Mouse (Mus musculus) MEL (cell line): ENCODE data around the gene Fbxo2. TPM values are rescaled to one million over a fixed set of nuclear protein-coding genes. Genes with fewer than 3 reads are reported as not detected.
A peak's percentile ranks its signal among the peaks of the same experiment; 100 is the strongest.

Experiments used
- DNase-seq: peaks from one replicate; pipeline ENCODE4 v3.0.0; 2011; ENCODE audit warnings: low read depth, low spot score
- H3K27ac ChIP-seq: 2 replicates; pipeline ENCODE4 v1.5.1; 2012; ENCODE audit warnings: low read depth, mild to moderate bottlenecking, control low read depth, low read length, moderate library complexity; ENCODE audit not compliant: control insufficient read depth
- H3K27me3 ChIP-seq, 2 experiments: fragments of 150-350 bp in 1 of 2; sonication (generic) in 1 of 2; 2 replicates each; pipeline ENCODE4 v1.6.1; 2012; ENCODE audit warnings: low read length in 2 of 2, mild to moderate bottlenecking in 2 of 2, improper control_type of control experiment in 1 of 2, moderate library complexity in 1 of 2; ENCODE audit not compliant: insufficient read depth in 2 of 2, control insufficient read depth in 1 of 2
- H3K36me3 ChIP-seq, 2 experiments: 2 replicates each; pipeline ENCODE4 v1.6.1; 2012 to 2014; ENCODE audit warnings: low read length in 2 of 2, improper control_type of control experiment in 1 of 2, inconsistent platforms in 1 of 2, mild to moderate bottlenecking in 1 of 2; ENCODE audit not compliant: insufficient read depth in 2 of 2, control insufficient read depth in 1 of 2
- H3K4me1 ChIP-seq, 2 experiments: fragments of 150-350 bp in 1 of 2; sonication (generic) in 1 of 2; 2 replicates each; pipeline ENCODE4 v1.6.1; 2012; ENCODE audit warnings: low read length in 2 of 2, improper control_type of control experiment in 1 of 2, mild to moderate bottlenecking in 1 of 2; ENCODE audit not compliant: insufficient read depth in 2 of 2, control insufficient read depth in 1 of 2
- H3K4me3 ChIP-seq, 2 experiments: fragments of 150-350 bp in 1 of 2; sonication (generic) in 1 of 2; 2 replicates each; pipeline ENCODE4 v1.5.1; 2012; ENCODE audit warnings: low read depth in 2 of 2, low read length in 2 of 2, mild to moderate bottlenecking in 2 of 2, moderate library complexity in 2 of 2, control low read depth in 1 of 2, improper control_type of control experiment in 1 of 2; ENCODE audit not compliant: control insufficient read depth in 1 of 2, insufficient read depth in 1 of 2
- H3K79me2 ChIP-seq: 2 replicates; pipeline ENCODE4 v1.6.1; 2012; ENCODE audit warnings: mild to moderate bottlenecking, low read length, moderate library complexity; ENCODE audit not compliant: control insufficient read depth, poor library complexity, insufficient read depth
- H3K9ac ChIP-seq: 2 replicates; pipeline ENCODE4 v1.6.1; 2012; ENCODE audit warnings: low read depth, mild to moderate bottlenecking, control low read depth, low read length, moderate library complexity; ENCODE audit not compliant: control insufficient read depth, poor library complexity, severe bottlenecking
- H3K9me3 ChIP-seq: fragments of 150-350 bp; sonication (generic); replicated peaks from 2 replicates; pipeline ENCODE4 v1.6.1; 2012; ENCODE audit warnings: mild to moderate bottlenecking, low read length, improper control_type of control experiment, moderate library complexity; ENCODE audit not compliant: insufficient read depth
- BHLHE40 ChIP-seq: IDR thresholded peaks from 2 replicates; pipeline ENCODE4 v1.6.1; 2012; ENCODE audit warnings: low read depth, mild to moderate bottlenecking, inconsistent platforms, low read length, improper control_type of control experiment, borderline replicate concordance
- CHD1 ChIP-seq: IDR thresholded peaks from 2 replicates; pipeline ENCODE4 v1.6.1; 2012; ENCODE audit warnings: low read depth, mild to moderate bottlenecking, inconsistent platforms, low read length, improper control_type of control experiment
- CHD2 ChIP-seq: IDR thresholded peaks from 2 replicates; pipeline ENCODE4 v1.6.1; 2011; ENCODE audit warnings: low read length, improper control_type of control experiment
- CTCF ChIP-seq, 3 experiments: IDR thresholded peaks in 2 of 3; conservative IDR thresholded peaks in 1 of 3; 2 replicates each; pipeline ENCODE4 v1.5.1; 2011 to 2012; ENCODE audit warnings: low read length in 3 of 3, low read depth in 2 of 3, mild to moderate bottlenecking in 2 of 3, improper control_type of control experiment in 1 of 3, inconsistent platforms in 1 of 3, mixed read lengths in 1 of 3, moderate library complexity in 1 of 3; ENCODE audit not compliant: control insufficient read depth in 1 of 3, insufficient read depth in 1 of 3, poor library complexity in 1 of 3, severe bottlenecking in 1 of 3
- EP300 ChIP-seq, 2 experiments: IDR thresholded peaks; 2 replicates each; pipeline ENCODE4 v1.6.1; 2011; ENCODE audit warnings: improper control_type of control experiment in 2 of 2, low read length in 2 of 2, low read depth in 1 of 2, mild to moderate bottlenecking in 1 of 2
- ETS1 ChIP-seq: IDR thresholded peaks from 2 replicates; pipeline ENCODE4 v1.6.1; 2012; ENCODE audit warnings: low read depth, mild to moderate bottlenecking, inconsistent platforms, low read length, improper control_type of control experiment, moderate library complexity
- GATA1 ChIP-seq: IDR thresholded peaks from 2 replicates; pipeline ENCODE4 v1.6.1; 2011; ENCODE audit warnings: low read depth, low read length, improper control_type of control experiment
- MAX ChIP-seq: IDR thresholded peaks from 2 replicates; pipeline ENCODE4 v1.6.1; 2011; ENCODE audit warnings: low read length, improper control_type of control experiment
- MEF2A ChIP-seq: IDR thresholded peaks from 2 replicates; pipeline ENCODE4 v1.6.1; 2014; ENCODE audit warnings: low read depth, mild to moderate bottlenecking, inconsistent platforms, low read length, improper control_type of control experiment; ENCODE audit not compliant: poor library complexity, insufficient replicate concordance, severe bottlenecking; ENCODE audit errors: extremely low read depth
- MYB ChIP-seq: IDR thresholded peaks from 2 replicates; pipeline ENCODE4 v1.6.1; 2011; ENCODE audit warnings: mild to moderate bottlenecking, low read depth, low read length, improper control_type of control experiment
- NRF1 ChIP-seq: IDR thresholded peaks from 2 replicates; pipeline ENCODE4 v1.6.1; 2014; ENCODE audit warnings: low read depth, mild to moderate bottlenecking, inconsistent platforms, low read length, improper control_type of control experiment, moderate library complexity; ENCODE audit not compliant: poor library complexity, insufficient read depth, severe bottlenecking
- POLR2A ChIP-seq, 2 experiments: IDR thresholded peaks; 2 replicates each; pipeline ENCODE4 v1.6.1; 2011 to 2012; ENCODE audit warnings: low read length in 2 of 2, mild to moderate bottlenecking in 2 of 2, control low read depth in 1 of 2, improper control_type of control experiment in 1 of 2, low read depth in 1 of 2, moderate library complexity in 1 of 2; ENCODE audit not compliant: control insufficient read depth in 1 of 2, insufficient read depth in 1 of 2, poor library complexity in 1 of 2
- TAL1 ChIP-seq: IDR thresholded peaks from 2 replicates; pipeline ENCODE4 v1.6.1; 2012; ENCODE audit warnings: mild to moderate bottlenecking, inconsistent platforms, low read length, moderate library complexity, mixed read lengths
- UBTF ChIP-seq: IDR thresholded peaks from 2 replicates; pipeline ENCODE4 v1.6.1; 2012; ENCODE audit warnings: low read depth, mild to moderate bottlenecking, inconsistent platforms, low read length, improper control_type of control experiment, moderate library complexity, borderline replicate concordance; ENCODE audit not compliant: insufficient read depth
- USF1 ChIP-seq: IDR thresholded peaks from 2 replicates; pipeline ENCODE4 v1.6.1; 2014; ENCODE audit warnings: low read depth, mild to moderate bottlenecking, inconsistent platforms, low read length, improper control_type of control experiment, moderate library complexity
- USF2 ChIP-seq, 2 experiments: IDR thresholded peaks; 2 replicates each; pipeline ENCODE4 v1.6.1; 2011 to 2012; ENCODE audit warnings: improper control_type of control experiment in 2 of 2, low read length in 2 of 2, borderline replicate concordance in 1 of 2, inconsistent platforms in 1 of 2, low read depth in 1 of 2, mild to moderate bottlenecking in 1 of 2; ENCODE audit not compliant: insufficient read depth in 1 of 2
- ZC3H11A ChIP-seq: IDR thresholded peaks from 2 replicates; pipeline ENCODE4 v1.6.1; 2012; ENCODE audit warnings: low read depth, mild to moderate bottlenecking, inconsistent platforms, low read length, improper control_type of control experiment
- ZKSCAN1 ChIP-seq: IDR thresholded peaks from 2 replicates; pipeline ENCODE4 v1.6.1; 2012; ENCODE audit warnings: low read depth, mild to moderate bottlenecking, inconsistent platforms, low read length, improper control_type of control experiment, moderate library complexity
- polyA plus RNA-seq, 2 experiments: library from polyadenylated mRNA; stranded (reverse) in 1 of 2; unstranded in 1 of 2; fragments of >175 nt in 1 of 2; fragments of >200 nt in 1 of 2; gene quantifications; 2 replicates each; pipeline versions ENCODE4 v1.2.1 to v1.2.4; 2012; ENCODE audit warnings: low replicate concordance in 2 of 2, low read depth in 1 of 2; ENCODE audit not compliant: insufficient read length in 2 of 2, insufficient read depth in 1 of 2, missing spikeins in 1 of 2
- total RNA-seq: library from RNA; depleted of rRNA; stranded (reverse); fragments of 300-350 nt; gene quantifications from 2 replicates; pipeline ENCODE4 v1.2.3, GENCODE M21; 2012; rRNA removed

Fbxo2 gene
- total RNA-seq (0.35 and 0.46 TPM in 2 replicates), polyA plus RNA-seq (1 to 10 TPM in 1 of 2 experiments, not detected in 1; 2.7 TPM)

DNA sequence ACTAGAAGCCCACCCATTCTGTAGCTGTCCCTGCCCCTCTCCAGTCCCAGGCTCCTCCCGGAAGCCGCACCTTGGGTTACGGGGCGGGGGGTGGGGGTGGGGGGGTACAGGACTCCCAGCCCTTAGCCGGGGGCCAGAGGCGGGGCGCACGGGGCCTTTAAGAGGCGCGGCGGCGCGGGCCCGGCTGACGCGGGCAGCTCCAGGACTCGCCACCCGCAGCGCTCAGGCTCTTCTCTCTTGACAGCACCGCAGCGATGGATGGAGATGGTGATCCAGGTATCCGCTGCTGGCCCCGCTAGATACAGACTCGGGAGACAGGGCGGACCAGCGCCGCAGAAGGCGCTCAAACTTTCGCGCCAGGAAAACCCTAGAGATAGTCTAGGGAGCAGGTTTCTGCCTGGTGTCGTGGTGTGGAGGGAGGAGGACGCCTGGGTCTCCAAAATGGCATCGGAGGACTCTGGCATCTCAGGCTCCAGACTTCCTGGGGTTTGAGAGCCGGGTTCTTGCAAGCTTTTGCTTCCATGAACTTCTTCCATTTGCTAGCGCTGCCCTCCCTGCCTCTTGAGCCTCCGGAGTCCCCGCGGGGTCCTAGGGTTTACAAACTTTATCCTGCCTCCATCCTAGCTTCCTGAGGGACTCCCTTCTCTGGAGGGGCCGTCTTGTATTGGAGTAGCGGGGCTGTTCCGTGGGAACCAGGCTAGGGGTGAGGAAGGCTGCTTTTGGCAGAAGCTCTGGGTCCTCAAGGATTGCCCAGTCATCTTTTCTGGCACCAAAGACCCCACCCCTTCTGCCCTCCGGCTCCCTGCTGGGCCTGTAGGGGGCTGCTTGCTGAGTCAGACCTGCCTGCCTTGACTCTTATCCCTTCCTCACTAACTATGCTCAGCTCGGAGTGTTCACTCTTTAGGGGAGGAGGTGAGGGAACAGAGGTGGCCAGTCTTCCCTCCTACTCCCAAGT lies at the start of gene Fbxo2, which contains the start of gene Fbxo44:
Gene Fbxo2 (plus strand): TSS at position 186 of the 955 bp plus-strand sequence.
Gene Fbxo44 (minus strand): TSS at position 47 of the 955 bp plus-strand sequence.
- TF ChIP-seq MAX (no peak), ZC3H11A (no peak)
- no peaks in the 10 kb centered on the region for H3K9me3 ChIP-seq
- no peak within 1 kb of the TSS for H3K27ac ChIP-seq
- DNase-seq: no peak
- no peaks in the 10 kb centered on the region for H3K36me3 ChIP-seq
- peak within 1 kb of the TSS; percentile 80 to 93 for H3K4me3 ChIP-seq
- peaks cover 0 to 3% of the 10 kb centered on the region in 2 experiments; a peak in 2 of 4 replicates for H3K4me1 ChIP-seq
- H3K9ac ChIP-seq: peak within 1 kb of the TSS; percentile 77
- no peaks in the 10 kb centered on the region; a peak in 1 of 4 replicates for H3K27me3 ChIP-seq
- H3K79me2 ChIP-seq: no peaks in the 10 kb centered on the region; the same call in 1 of the 2 replicates

DNA sequence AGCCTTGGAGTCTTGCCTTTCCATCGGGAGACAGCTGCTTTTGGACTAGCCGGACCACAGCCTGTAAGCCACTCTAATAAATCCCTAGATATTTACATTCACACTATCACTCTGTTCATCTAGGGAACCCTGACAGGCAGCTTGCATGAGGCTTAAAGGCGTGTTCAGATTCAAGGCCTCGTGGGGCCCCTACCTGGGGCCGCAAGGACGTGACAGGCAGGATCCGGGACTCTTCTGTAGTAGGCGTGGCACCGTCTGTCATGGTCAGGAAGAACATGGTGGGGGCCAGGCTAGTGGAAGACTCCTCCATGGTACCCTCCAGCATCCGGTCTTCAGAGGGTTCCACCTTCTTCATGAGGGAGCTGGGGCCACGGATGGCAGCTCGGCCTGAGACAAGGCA lies 47.9 kb upstream of the Fbxo2 start:
- TF ChIP-seq ZC3H11A: no peak
- no peak for TF ChIP-seq NRF1
- TF ChIP-seq TAL1: no peak
- no peak for TF ChIP-seq USF2 (IDR thresholded peaks at IDR 0.05; ENCODE audit: borderline replicate concordance in 1 of 2, insufficient read depth in 1 of 2, low read depth in 1 of 2, low read length in 2 of 2)
- no peak for TF ChIP-seq EP300 (IDR thresholded peaks at IDR 0.05; ENCODE audit: low read depth in 1 of 2, low read length in 2 of 2)
- TF ChIP-seq MAX: no peak
- TF ChIP-seq CHD2: no peak
- TF ChIP-seq CHD1: no peak
- TF ChIP-seq POLR2A (IDR thresholded peaks at IDR 0.05; ENCODE audit: control insufficient read depth in 1 of 2, insufficient read depth in 1 of 2, low read depth in 1 of 2, low read length in 2 of 2, poor library complexity in 1 of 2): no peak
- TF ChIP-seq UBTF: no peak
- TF ChIP-seq MYB: no peak
- TF ChIP-seq BHLHE40: no peak
- no peak for TF ChIP-seq ETS1
- TF ChIP-seq USF1: no peak
- no peak for TF ChIP-seq ZKSCAN1
- no peak for TF ChIP-seq MEF2A
- TF ChIP-seq CTCF (IDR thresholded peaks at IDR 0.05 in 2 of 3, conservative IDR thresholded peaks at IDR 0.05 in 1 of 3; ENCODE audit: control insufficient read depth in 1 of 3, insufficient read depth in 1 of 3, low read depth in 2 of 3, low read length in 3 of 3, poor library complexity in 1 of 3, severe bottlenecking in 1 of 3): no peak
- no peak for TF ChIP-seq GATA1
- Histone ChIP-seq H3K9me3 (no peaks in the 10 kb centered on the region), H3K27ac (no peak overlapping the region), H3K36me3 (no peaks in the 10 kb centered on the region; a peak in 1 of 4 replicates), H3K4me3 (no peak overlapping the region), H3K27me3 (no peaks in the 10 kb centered on the region), H3K79me2 (no peaks in the 10 kb centered on the region), H3K9ac (no peak overlapping the region), H3K4me1 (peaks cover 0 to 7% of the 10 kb centered on the region in 2 experiments; a peak in 1 of 4 replicates)
- no peak for DNase-seq
